Mouse (Mus musculus) kidney, adult 8-10 months (tissue): ENCODE data around the gene Tbxas1.

Experiments used
- DNase-seq, 2 experiments: peaks; one replicate each; pipeline ENCODE4 v3.0.0; 2022

Tbxas1 gene

DNA sequence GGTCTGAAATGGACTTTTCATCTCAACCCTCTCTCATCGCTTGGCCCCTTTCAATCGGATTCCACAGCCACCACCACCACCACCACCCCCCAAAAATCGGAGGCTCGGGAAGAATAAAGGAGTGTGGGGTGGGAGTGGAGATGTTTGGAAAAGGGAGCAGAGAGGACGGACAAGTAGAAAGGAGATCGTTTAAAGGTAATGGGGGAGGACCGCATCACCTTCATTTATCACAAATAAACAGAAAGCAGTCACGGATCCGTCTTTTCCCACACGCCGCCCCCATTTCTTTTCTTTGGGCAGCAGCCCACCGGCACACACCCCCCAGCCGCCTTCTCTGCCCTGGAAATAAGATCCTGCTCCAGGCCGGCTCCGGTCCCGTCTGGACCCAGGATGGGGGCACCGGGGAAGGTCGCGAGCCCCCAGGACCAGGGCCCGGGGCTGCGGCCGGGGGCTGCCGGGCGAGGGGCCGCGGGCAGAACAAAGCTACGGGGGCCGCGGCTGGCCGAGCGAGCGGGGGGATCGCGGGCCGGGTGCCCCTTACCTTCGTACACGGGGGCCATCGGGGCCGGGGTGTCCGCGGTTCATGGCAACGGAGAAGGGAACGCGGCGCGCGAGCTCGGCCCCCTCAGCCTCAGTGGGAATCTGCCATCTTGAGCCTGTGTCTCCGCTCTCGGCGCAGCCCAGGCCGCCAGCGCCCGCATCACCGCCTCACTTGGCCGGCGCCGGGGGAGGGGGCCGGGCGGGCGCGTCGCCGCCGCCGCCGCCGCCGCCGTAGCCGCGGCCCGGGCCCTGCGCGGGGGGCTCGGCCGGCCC lies at the start of gene Tbxas1:
Gene Tbxas1 (plus strand): TSS at position 147 of the 813 bp plus-strand sequence.
- DNase-seq: peak; percentile 31

DNA sequence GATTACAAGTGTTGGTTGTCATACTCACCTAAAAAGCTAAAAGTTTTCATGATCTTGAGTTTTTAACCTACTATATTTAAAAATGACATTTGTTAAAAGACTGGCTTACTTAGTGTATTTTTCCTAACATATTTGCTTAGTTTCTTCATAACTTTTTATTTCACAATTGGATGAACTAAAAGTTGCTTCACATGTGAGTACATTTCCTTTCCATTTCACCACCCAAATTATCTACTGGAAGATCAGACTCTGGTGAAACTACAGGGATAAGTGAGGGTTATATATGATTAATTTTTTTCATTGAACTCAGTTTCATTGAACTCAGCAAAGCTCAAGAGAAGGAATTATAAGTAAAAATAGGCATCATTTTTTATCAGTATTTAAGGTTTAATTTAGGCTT lies 49.3 kb upstream of the Tbxas1 start:
- DNase-seq: no peak

DNA sequence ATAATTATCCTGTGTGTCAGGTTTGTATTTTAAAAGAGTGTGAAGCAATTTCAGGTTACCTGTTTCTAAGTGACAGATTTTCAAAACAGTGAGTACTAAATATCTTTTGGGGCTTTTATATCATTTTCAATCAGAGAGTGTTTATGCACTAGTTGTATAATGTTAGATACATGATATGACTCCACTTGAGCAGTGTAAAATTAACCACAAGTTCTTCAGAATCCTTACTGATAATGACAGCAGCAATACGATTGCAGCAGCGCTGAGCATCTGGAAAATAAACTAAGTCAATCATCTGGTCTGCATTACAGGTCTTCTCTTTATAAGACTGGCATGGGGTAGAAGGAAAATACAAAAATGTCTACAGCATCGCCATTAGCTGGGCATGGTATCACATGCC lies 48.3 kb upstream of the Tbxas1 start:
- no peak for DNase-seq

DNA sequence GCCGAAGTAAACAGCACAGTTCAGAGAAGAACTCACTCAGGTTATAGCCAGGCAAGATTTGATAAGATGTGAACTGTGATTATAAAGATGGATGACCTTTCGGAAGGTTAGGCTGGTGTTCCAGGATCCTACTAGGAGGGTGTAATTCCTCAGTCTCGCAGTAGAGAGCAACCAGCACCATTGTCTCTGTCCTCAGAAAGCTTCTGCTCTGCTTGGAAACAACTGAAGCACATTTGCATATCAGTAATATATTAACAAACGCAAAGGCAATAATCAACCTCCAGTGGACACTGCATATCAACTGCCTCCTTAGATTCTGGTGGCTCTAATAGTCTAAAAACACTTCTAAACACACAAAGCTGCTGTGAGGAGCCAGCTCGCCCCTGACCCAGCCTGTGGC lies 47.8 kb upstream of the Tbxas1 start:
- DNase-seq: peak in 1 of 2 experiments; percentile 61

DNA sequence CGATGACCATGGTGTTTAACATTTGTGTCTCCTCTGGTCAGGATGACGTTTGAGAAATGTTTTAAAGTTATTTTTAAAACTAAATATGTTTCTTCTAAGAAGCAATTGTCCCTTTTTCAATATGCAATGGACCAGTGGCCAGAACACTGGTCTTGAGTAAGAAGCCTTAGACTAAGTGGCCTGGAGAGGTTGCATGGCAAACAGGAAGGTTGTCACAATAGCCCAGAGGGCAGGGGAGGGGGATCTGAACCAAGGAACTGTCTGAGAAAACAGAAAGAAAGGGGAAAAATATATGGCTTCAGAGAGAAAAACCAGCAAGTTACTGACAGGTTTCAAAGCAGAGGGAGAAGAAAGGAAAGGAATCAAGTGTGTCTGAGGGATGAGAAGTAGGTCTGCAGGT lies 47.0 kb upstream of the Tbxas1 start:
- DNase-seq: no peak

DNA sequence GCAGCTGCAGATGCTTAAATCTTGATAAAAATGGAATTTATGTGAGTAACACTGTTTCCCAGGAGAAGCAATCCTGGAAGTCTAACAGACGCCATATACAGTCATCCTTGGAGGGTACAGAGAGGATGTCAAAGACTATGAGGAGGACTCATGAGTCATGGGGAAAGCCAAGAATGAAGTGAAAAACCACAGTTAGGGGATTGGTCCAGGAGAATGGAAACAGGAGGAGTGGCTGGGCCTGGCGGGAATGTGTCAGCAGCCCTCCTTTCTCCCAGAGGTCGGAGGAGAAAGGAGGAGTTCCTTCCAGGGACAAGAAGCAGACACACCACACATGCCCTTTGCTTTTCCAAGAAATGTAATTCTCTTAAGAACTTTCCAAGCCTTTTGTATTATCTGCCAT lies 45.8 kb upstream of the Tbxas1 start:
- DNase-seq: no peak

DNA sequence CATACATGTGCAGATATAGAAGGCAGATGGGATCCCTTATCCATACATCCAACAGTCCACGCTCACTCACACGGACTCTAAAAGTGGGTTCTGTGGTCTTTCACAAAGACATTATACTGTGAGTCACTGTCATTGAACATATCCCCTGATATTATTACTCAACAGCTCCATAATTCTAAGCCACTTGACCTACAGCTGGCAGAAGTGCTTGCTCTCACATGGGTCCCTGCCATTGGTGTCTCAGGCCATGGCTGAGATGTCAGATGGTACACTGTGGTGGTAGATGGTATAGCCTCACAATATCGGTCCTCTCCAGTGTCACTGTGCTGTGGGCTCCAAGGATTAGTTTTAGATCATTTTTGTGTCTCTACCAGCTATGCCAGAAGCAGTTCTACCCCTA lies 41.5 kb upstream of the Tbxas1 start:
- no peak for DNase-seq

DNA sequence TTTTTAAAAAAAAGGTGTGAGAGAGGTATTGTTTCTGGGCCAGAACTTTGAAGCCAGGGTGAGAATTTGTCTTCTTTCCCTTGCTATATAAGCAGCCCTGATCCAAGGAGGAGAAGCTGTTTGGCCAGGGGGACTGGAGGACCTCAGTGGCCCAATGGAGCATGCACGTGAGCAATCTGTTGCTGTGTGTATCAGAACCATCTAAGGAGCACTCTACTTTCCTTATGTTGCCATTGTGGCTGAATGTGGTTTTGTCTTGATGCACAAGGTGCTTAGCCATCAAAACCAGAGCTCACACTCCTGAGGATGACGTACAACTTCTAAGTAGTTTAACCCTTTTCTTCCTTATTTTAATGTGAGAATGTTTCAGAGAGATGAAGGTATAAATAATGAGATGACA lies 40.5 kb upstream of the Tbxas1 start:
- no peak for DNase-seq

DNA sequence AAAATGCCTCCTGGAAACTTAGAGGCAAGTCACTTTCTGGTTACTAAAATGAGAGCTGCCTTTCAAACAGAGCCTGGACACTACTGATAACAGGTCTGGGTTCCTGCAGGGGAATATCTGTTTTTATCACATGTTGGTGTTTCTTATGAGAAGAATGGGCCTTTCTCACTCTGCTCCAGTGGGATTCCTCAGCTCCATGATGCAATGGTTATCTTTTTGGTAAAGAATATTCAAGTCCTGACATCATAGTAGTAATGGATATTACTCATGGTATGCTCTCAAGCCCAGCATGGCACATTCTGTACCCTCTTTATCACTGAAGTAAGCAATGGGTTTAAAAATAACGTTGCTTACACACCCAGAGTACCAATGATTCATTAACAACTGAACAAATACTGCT lies 40.0 kb upstream of the Tbxas1 start:
- no peak for DNase-seq

DNA sequence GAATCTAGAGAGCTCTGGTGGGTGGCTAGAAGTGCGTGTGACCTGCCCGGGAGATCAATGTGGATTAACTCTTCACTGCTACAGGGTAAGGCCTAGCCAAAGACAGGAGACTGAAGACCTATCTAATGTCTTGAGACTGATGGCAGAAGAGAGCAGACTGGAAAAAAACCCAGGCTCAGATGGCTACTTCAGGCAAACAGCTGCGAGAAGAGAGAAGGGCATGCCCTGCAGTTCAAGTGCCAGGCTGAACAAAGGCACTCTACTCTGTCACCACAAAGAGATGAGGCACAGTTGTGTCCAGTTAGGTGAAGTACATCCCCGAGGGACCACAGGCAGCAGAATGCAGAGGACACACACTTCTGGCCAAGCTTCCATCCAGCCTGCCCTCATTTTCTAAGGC lies 37.1 kb upstream of the Tbxas1 start:
- DNase-seq: no peak

DNA sequence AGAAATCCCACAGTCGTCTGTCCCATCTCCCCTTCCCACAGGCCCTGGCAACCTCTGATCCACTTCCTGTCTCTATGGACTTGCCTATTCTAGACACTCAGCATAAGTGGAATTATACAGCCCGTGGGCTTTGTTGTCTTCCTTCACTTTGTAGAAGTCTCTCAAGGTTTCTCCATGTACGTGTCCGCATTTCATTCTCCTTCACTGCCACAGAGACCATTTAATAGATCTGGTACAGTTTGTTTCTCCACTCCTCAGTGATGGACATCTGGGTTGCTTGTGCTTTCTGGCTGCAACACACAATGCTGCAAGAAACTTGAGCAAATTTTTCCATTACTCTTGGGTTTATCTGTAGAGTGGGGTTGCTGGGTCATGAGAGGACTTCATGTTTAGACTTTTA lies 35.3 kb upstream of the Tbxas1 start:
- DNase-seq: no peak

DNA sequence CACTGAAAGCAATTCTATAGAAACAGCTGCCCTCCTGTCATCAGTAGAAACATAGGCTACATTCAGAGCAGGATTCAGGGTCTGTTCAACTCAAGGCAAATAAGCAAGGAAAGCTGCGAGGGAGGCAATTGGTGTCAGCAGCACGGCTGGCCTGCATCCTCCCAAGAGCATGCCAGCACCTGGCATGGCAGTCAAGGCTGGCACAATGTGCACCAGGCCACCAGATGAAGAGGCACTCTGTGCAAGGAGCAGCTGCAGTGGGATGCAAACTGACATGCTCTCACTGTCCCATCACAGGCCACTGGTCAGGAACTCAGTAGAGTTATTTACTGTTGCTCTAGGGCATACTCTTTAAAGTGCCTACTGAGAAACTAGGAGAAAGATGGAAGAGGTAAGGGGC lies 34.8 kb upstream of the Tbxas1 start:
- DNase-seq: no peak

DNA sequence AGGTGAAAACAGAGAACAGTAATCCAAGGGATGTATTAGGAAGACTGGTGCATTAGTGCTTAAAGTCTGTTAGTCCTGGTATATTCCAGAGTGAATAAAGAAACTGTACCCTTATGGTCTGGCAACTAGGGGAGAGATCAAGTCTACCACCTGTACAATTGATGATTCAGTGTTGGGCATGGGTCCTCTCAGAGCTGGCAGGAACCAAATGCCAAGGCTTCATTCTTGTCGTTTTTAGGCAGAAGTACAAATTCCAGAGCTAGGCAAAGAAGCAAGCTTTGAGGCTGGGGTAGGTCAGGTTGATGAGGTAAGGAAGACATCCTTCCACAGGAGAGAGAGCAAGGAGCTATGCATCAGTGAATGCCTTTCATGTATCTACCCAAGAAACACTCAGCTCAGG lies 34.4 kb upstream of the Tbxas1 start:
- no peak for DNase-seq

DNA sequence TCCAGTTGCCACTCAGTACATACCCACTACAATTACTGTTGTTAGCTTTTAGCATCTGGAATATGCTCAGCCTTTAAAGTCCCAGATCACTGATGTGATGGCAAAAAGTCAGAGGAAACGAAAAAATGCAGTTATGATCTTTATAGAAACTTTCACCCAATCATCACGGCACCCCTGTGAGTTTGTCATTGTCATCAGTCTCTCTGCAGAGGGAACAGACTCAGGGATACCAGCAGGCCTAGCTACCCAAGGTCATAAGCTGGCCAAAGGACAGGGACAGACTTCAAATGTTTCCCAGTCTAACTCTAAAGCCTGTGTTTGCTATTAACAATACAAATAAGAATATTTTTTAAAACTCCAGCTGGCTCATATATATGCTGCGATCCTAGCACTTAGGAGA lies 33.7 kb upstream of the Tbxas1 start:
- no peak for DNase-seq

DNA sequence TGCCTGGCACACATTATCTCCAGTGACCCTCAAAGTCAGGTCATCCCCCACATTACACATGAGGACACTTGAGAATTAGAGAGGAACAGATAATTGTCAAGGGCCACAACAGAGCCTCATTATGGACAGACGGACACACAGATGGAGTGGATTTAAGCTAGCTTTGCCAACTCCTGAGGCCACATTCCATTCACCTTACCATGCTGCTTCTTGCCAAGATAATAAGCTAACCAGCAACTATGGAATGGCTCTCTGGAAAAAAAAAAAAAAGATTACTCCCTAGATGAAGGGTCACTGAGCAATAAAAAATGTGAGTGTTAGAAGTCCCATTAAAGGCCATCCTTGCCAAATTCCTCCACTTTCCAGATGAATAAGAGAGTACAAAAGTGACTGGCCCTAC lies 30.1 kb upstream of the Tbxas1 start:
- peak in 1 of 2 experiments; percentile 61 for DNase-seq

DNA sequence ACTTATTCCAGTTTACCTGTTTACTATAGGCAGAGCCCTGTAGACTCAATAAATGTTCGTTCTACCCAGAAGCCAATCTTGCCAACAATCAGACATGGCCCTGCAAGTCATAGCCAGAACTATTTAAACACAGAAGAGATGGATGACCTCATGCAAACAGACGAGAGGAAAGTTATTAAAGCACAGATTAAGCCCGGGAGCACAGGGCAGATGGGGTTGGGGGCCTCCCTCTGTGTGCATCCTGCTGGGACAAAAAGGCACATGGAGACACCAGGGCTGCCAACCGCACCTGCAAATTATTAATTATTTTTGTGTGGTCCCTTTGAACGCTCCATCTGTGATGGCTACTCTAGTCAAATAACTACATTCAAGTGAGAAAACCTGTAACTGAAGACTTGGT lies 29.3 kb upstream of the Tbxas1 start:
- DNase-seq: no peak

DNA sequence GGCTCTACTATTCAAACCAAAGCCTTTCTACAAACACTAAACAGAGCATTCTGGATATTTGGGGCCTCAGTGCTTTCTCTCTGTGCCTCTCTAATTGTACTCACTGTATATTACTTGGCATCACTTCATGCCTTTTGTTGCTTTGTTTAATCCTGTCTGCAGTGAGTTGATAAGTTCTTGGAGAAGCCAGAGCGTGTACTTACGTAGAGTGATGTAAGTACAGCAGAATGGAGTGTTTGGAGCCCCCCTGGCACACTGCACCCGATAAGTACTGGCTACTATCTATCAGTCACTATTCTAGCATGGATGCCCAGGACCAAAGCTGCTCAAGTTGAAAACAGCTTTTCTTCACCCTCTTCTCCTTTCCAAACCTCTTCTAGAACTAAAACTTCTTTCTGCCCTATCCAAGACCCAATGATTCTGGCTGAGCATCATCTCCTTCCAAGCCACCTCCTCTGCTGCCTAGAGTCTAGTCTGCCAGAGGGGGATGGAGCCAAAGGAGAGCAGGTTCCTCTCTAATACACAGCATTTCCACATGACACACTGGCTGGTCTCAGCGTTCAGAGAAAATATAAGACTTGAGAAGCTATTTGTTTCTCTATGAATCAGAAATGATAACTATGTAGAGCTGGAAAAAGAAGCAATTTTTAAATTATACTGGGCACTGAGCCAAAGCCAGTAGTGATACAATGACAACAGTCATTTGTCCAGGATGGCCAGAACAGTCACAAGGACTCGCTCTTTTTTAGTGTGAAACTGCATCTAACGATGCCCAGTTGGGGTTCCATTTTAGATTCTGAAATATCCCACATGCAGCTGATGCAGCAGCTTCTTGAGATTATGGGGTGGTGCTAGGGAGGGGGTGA lies 28.6 kb upstream of the Tbxas1 start:
- no peak for DNase-seq

DNA sequence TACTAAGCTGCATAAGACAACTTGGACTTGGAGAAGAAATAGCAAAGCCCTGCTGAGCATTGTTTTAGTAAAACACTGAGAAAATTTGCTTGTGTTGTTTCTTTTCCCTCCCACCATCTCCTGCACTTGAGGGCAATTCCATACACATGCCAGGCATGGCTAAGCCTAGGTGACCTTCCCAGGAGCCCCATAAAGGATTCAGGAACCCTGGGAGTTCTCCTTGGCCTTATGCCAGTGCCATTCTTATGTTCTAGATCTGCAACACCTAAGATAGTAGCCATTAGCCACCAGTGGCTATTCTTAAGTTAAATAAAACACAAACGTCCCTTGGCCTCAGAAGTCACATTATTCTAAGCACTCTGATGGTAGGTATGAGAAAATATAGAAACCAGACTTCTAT lies 27.8 kb upstream of the Tbxas1 start:
- DNase-seq: no peak

DNA sequence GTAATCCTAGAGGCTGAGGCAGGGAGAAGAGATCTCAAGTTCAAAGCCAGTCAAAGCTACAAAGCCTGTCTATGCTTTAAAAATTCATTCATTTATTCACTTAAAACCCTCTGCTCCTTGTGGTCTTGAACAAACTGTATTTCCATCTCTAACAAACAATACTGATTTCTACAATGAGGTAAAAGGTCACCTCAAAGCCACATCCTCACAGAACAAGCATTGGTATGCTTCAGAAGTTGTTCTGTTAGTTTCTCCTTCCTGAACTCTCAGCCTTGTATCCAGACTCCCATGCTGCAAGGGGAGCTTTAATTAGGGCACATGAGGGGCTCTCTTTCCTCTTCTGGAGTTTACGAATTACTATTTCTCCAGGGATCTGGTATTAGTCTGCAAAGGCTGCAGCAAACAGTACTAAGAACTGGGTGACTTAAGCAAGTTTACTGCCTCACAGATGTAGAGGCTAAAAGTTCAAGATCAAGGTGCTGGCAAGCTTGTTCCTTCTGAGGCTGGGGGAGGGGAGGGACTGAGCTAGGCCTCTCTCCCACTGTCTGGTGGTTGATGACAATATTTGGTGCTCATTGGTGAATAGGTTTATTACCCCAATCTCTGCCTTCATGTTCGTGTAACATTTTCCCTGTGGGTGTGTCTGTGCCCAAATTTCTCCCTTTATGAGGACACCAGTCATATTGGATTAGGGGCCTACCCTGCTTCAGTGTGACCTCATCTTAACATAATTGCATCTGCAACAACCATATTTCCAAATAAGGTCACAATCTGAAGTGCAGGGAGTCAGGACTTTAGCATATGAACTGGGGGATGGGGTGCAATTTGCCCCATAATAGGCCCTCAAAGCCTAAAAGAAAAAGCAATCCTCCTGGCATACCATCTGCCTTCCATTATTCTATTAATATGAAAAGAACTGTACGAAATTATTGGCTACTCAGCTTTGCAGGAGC lies 27.0 kb upstream of the Tbxas1 start:
- no peak for DNase-seq

DNA sequence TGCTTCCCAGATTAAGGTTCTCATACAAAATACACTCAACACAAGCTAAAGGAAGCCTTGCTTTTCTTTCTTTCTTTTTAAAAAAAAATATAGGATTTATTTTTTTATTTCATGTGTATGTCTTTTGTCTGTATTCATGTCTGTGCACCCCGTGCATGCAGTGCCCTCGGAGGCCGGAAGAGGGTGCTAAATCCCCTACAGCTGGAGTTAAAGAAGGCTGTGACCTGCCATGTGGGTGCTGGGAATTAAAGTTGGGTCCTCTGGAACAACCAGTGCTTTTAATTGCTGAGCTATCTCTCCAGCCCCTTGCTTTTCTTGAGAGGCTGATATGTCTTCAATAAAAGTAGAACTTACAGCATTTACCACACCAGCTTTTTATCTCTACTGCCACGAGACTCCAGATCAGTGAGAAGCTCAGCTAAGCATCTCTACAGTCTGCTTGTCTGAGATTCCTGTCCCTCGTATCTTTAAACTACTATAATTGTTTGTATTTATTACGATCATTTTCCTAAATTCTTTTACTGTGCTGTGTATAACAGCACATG lies 24.4 kb upstream of the Tbxas1 start:
- no peak for DNase-seq

DNA sequence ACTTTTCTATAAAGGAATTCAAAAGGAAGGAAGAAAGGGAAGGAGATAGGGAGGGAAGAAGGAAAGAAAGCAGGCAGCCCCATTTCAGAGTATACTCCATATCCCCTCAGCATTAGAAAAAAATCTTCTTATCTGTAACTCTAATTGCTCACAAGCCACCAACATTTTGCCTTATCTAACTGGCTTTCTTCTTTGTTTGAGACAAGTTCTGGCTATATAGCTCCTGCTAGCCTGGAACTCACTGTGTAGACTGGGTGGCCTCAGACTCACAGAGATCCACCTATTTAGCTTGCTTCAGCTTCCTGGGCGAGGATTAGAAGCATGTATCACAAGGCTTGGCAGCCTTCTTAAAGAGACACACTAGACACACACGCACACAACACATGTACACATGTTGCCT lies 23.5 kb upstream of the Tbxas1 start:
- DNase-seq: no peak

DNA sequence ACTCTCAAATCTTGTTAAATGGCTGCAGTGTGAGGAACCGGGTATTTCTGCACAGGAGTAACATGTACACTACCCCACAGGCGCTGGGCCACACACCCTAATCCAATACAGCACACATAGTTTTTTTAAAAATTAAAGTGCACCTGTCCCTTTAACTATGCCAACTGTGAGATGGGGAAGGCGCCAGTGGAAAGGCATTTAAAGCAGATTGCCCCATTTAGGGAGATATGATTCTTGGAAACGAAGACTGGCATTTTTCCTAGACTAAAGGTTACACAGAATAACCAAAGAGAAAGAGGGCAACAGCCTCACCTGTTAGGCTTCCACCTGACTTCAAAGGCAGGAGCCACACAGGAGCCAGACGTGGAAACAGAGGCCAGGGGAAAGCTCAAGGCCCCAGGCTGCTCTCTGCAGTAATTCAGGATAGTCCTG lies 21.6 kb upstream of the Tbxas1 start:
- DNase-seq: no peak

DNA sequence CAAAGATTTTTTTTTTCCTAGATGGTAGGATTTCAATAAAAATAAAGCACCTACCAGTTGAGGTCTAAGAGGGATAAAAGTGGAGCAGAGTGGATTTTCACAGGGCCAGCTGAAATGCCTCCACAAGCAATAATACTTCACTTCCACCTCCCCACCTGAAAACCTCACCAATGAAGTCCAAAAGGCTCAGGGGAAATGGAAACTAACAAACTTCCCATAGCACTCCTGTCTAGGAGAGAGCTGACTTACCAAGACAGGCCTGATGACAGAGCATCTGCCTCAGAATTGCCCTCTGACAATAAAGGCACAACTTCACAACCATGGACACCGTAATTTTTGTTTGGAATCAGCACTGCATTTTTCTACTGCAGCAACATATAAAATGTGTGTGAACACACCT lies 15.4 kb upstream of the Tbxas1 start:
- DNase-seq: no peak
